Mouse (Mus musculus): ENCODE data around the gene Emc1. TPM values are rescaled to one million over a fixed set of nuclear protein-coding genes. Genes with fewer than 3 reads are reported as not detected.
A peak's percentile ranks its signal among the peaks of the same experiment; 100 is the strongest.

Gene Emc1
- polyA plus RNA-seq, 1 experiment: 13.6 TPM

DNA sequence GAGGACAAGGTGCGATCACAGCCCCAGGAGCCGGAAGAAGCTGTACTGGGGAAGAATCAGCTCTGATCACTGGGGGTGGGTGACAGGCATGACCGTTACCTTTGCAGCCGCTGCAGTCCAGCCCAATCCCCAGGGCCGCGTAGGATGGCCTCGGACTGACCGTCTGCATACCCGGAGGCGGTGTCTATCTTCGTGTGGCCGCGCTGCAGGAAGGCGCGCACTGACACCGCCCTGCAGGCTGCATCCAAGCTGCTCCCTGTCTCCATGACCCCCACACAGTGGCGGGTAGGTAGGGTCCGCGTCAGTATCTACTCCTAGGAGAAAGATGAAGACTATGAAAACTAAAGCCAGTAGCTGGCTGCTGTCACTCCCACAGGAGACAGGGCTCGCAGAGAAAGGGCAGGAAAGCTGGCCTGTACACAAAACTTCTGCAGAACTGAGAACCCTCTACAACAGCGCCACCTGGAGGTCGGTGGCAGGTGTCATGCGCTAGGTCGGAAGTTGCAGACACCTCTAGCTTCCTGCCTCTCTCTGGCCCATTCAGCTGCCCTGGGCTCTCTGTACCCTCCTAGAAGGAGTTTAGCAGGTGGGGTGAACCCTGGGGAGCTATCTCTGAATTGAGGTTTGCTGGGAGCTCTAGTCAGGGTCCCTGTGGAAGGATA, 15.4 kb upstream of the Emc1 start:
- Histone ChIP-seq H3K27me3 (ENCODE audit: control insufficient read depth, insufficient read depth, low read length) (no peaks in the 10 kb centered on the region), H3K4me3 (ENCODE audit: low read depth, low read length) (peak overlapping the region; percentile 52), H3K36me3 (ENCODE audit: control insufficient read depth, insufficient read depth, low read length) (no peaks in the 10 kb centered on the region), H3K27ac (ENCODE audit: insufficient read depth, low read depth, low read length) (no peak overlapping the region), H3K4me1 (ENCODE audit: control insufficient read depth, insufficient read depth, insufficient read length, low read length) (peaks cover 5% of the 10 kb centered on the region; the same call in 1 of the 2 replicates)
- 14% methylated on average over 24 of the region's 24 CpGs for WGBS
- TF ChIP-seq POLR2A (IDR thresholded peaks at IDR 0.05; ENCODE audit: low read depth, low read length): no peak
- peak; percentile 86 for TF ChIP-seq CTCF (IDR thresholded peaks at IDR 0.05; ENCODE audit: extremely low read depth, insufficient read length, insufficient replicate concordance, low read depth, low read length)

DNA sequence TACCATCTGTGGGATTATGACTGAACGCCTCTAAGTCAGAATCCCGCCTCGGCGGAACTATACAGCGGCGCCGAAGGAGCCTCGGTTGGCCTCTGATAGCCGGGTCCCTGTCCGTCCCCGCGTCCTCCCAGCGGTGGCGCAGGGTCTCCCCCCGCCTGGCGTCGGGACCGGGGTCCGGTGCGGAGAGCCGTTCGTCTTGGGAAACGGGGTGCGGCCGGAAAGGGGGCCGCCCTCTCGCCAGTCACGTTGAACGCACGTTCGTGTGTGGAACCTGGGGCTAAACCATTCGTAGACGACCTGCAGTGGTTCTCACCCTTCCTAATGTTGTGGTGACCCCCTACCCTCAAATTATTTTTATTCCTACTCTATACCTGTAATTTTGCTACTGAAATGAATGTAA, 14.2 kb upstream of the Emc1 start:
- peaks cover 5% of the 10 kb centered on the region; the same call in 1 of the 2 replicates for H3K4me1 ChIP-seq (ENCODE audit: control insufficient read depth, insufficient read depth, insufficient read length, low read length)
- TF ChIP-seq CTCF (IDR thresholded peaks at IDR 0.05; ENCODE audit: extremely low read depth, insufficient read length, insufficient replicate concordance, low read depth, low read length) (no peak), POLR2A (IDR thresholded peaks at IDR 0.05; ENCODE audit: low read depth, low read length) (no peak)
- H3K27ac ChIP-seq (ENCODE audit: insufficient read depth, low read depth, low read length): no peak overlapping the region
- 64% methylated on average over 33 of the region's 33 CpGs for WGBS
- H3K4me3 ChIP-seq (ENCODE audit: low read depth, low read length): no peak overlapping the region
- H3K36me3 ChIP-seq (ENCODE audit: control insufficient read depth, insufficient read depth, low read length): no peaks in the 10 kb centered on the region
- H3K27me3 ChIP-seq (ENCODE audit: control insufficient read depth, insufficient read depth, low read length): no peaks in the 10 kb centered on the region

DNA sequence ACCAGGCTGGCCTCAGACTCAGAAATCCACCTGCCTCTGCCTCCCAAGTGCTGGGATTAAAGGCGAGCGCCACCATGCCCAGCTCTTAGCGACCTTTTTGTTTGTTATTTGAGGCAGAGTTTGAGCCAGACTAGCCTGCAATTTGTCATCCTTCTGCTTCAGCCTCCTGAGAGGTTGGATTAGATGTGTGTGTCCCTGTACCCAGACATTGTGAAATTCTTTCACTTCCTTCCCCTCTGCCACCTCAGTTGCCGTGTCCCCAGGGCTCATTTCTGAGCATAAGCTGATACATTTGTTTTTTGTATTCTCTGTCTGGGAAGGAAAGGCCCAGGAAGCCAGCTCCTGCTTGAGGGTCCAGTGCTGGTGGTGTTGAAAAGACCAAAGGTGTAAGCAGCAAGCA, 11.6 kb upstream of the Emc1 start:
- no peaks in the 10 kb centered on the region for H3K36me3 ChIP-seq (ENCODE audit: control insufficient read depth, insufficient read depth, low read length)
- no peak overlapping the region for H3K27ac ChIP-seq (ENCODE audit: insufficient read depth, low read depth, low read length)
- H3K4me3 ChIP-seq (ENCODE audit: low read depth, low read length): no peak overlapping the region
- TF ChIP-seq CTCF (IDR thresholded peaks at IDR 0.05; ENCODE audit: extremely low read depth, insufficient read length, insufficient replicate concordance, low read depth, low read length): no peak
- no peaks in the 10 kb centered on the region for H3K27me3 ChIP-seq (ENCODE audit: control insufficient read depth, insufficient read depth, low read length)
- H3K4me1 ChIP-seq (ENCODE audit: control insufficient read depth, insufficient read depth, insufficient read length, low read length): peaks cover 5% of the 10 kb centered on the region; the same call in 1 of the 2 replicates
- 78% methylated on average over 4 of the region's 4 CpGs for whole genome bisulfite sequencing

DNA sequence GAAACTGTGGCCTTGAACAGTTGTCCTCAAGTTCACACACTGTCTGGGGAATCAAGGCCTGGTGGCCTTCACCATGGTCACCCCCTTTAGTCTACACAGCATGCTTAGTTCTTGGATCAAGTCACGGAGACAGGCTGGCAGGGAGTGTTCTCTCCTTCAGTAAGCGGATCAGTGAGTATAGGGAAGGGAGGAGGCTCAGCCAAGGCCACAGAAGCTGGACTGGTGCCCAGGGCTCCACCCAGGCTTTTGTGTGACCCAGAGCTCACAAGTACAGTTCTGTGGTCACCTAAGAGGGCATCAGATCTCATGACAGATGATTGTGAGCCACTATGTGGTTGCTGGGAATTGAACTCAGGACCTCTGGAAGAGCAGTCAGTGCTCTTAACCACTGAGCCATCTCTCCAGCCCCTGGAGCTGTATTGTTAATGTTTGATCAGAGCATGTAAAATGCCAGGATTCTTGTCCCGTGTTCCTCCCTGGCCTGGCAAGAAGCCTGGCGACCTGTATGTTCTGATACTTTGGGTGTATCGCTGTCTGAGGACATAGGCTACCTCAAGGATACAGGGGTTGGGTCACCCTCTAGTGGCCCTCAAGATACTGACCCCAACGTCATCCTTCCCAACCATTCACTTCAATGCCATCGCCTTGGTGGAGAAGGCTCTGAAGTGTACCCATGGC, 10.7 kb upstream of the Emc1 start:
- H3K4me3 ChIP-seq (ENCODE audit: low read depth, low read length): no peak overlapping the region
- 37% methylated on average over 7 of the region's 7 CpGs for WGBS

DNA sequence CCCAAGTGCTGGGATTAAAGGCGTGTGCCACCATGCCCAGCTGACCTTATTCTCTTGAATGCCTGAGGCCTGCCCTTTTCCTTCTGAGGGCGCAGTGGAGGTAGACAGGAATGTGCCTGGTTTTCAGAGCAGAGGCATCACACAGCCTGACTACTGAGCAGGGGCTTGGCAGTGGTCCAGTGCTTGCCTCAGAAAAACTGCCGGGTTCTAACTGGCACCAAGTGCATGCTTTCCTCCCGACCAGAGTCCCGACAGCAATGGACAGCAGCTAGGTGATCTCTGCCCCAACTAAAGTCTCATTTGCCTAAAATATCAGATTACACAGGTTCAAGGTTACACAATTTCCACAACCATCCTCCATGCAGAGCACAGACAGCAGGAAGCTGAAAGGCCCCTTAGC, 8.7 kb upstream of the Emc1 start:
- H3K36me3 ChIP-seq (ENCODE audit: control insufficient read depth, insufficient read depth, low read length): peaks cover 17% of the 10 kb centered on the region
- WGBS: 44% methylated on average over 5 of the region's 5 CpGs
- TF ChIP-seq POLR2A (IDR thresholded peaks at IDR 0.05; ENCODE audit: low read depth, low read length) (no peak), CTCF (IDR thresholded peaks at IDR 0.05; ENCODE audit: extremely low read depth, insufficient read length, insufficient replicate concordance, low read depth, low read length) (no peak)
- peaks cover 2% of the 10 kb centered on the region; the same call in 1 of the 2 replicates for H3K4me1 ChIP-seq (ENCODE audit: control insufficient read depth, insufficient read depth, insufficient read length, low read length)
- H3K4me3 ChIP-seq (ENCODE audit: low read depth, low read length): no peak overlapping the region
- no peaks in the 10 kb centered on the region for H3K27me3 ChIP-seq (ENCODE audit: control insufficient read depth, insufficient read depth, low read length)
- H3K27ac ChIP-seq (ENCODE audit: insufficient read depth, low read depth, low read length): no peak overlapping the region

More for the DNA sequence above, 10.7 kb upstream of the Emc1 start:
- Histone ChIP-seq H3K36me3 (ENCODE audit: control insufficient read depth, insufficient read depth, low read length) (peaks cover 6% of the 10 kb centered on the region; the same call in 1 of the 2 replicates), H3K4me1 (ENCODE audit: control insufficient read depth, insufficient read depth, insufficient read length, low read length) (peaks cover 4% of the 10 kb centered on the region; the same call in 1 of the 2 replicates), H3K27ac (ENCODE audit: insufficient read depth, low read depth, low read length) (no peak overlapping the region), H3K27me3 (ENCODE audit: control insufficient read depth, insufficient read depth, low read length) (no peaks in the 10 kb centered on the region)
- no peak for TF ChIP-seq CTCF (IDR thresholded peaks at IDR 0.05; ENCODE audit: extremely low read depth, insufficient read length, insufficient replicate concordance, low read depth, low read length)
- TF ChIP-seq POLR2A (IDR thresholded peaks at IDR 0.05; ENCODE audit: low read depth, low read length): no peak

DNA sequence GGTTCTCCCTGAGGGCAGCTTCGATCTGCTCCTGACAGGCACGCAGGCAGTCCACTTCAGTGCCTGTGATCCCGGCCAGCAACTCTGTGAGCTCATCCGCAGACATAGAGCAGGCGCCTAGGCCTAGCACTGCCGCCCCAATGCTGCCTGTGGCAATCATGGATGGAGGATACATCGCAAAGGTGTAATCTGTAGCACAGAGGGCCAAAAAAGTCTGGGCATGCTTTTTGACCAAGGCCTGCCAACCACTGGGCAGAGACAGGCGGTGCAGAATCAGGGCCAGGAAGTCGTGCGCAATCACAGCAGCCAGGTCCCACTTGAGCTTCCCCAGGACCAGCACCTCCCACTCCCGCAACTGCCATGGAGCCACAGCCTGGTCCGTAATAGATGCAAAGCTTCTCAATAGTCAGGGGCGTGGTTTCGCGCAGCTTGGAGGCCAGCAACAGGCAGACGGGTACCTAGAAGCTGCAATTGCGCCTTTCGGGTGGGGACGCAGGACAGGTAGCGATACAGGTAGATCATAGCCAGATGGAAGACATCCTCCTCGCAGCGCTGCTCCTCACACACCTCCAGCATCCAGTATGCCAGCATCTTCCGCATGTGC, 6.9 kb upstream of the Emc1 start:
- H3K27ac ChIP-seq (ENCODE audit: insufficient read depth, low read depth, low read length): no peak overlapping the region
- no peaks in the 10 kb centered on the region for H3K27me3 ChIP-seq (ENCODE audit: control insufficient read depth, insufficient read depth, low read length)
- peaks cover 2% of the 10 kb centered on the region; the same call in 1 of the 2 replicates for H3K4me1 ChIP-seq (ENCODE audit: control insufficient read depth, insufficient read depth, insufficient read length, low read length)
- TF ChIP-seq CTCF (IDR thresholded peaks at IDR 0.05; ENCODE audit: extremely low read depth, insufficient read length, insufficient replicate concordance, low read depth, low read length) (no peak), POLR2A (IDR thresholded peaks at IDR 0.05; ENCODE audit: low read depth, low read length) (no peak)
- H3K4me3 ChIP-seq (ENCODE audit: low read depth, low read length): no peak overlapping the region
- WGBS: 90% methylated on average over 23 of the region's 23 CpGs
- peaks cover 20% of the 10 kb centered on the region for H3K36me3 ChIP-seq (ENCODE audit: control insufficient read depth, insufficient read depth, low read length)

DNA sequence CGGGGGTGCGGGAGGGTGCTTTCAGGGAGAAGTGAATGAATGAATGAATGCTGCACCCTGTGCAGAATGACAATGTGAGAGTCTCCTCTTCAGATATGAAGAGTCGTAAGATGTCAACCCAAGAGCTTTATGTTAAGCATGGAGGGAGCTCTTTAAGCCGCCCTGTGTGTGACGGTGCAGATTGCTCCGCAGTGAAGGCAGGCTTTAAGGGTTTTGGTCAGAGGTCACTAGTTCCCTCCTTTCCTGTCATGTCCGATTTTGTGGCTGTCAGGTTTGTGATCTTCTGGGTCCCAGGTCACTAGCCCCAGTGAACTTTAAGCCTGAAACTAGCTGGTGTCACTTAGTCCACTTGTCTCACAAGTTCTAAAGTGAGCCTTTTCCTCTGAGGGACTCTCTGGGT, 445 bp downstream of the Emc1 start:
- peak overlapping the region; percentile 98 for H3K27ac ChIP-seq (ENCODE audit: insufficient read depth, low read depth, low read length)
- 0% methylated on average over 7 of the region's 7 CpGs for WGBS

More for the DNA sequence above, 445 bp downstream of the Emc1 start:
- TF ChIP-seq POLR2A (IDR thresholded peaks at IDR 0.05; ENCODE audit: low read depth, low read length) (no peak), CTCF (IDR thresholded peaks at IDR 0.05; ENCODE audit: extremely low read depth, insufficient read length, insufficient replicate concordance, low read depth, low read length) (no peak)
- H3K27me3 ChIP-seq (ENCODE audit: control insufficient read depth, insufficient read depth, low read length): no peaks in the 10 kb centered on the region
- peak overlapping the region; percentile 88 for H3K4me3 ChIP-seq (ENCODE audit: low read depth, low read length)
- H3K4me1 ChIP-seq (ENCODE audit: control insufficient read depth, insufficient read depth, insufficient read length, low read length): peaks cover 7% of the 10 kb centered on the region; the same call in 1 of the 2 replicates
- peaks cover 22% of the 10 kb centered on the region for H3K36me3 ChIP-seq (ENCODE audit: control insufficient read depth, insufficient read depth, low read length)
